Mouse (Mus musculus): ENCODE measurements at regions not wholly inside any gene's neighbourhood (a gene's known extent, or its start where the extent isn't known, plus 50 kb on each side); places are given as distances from the start of the nearest gene placed in this dataset.

- Histone ChIP-seq H3K27me3 (ENCODE audit: control insufficient read depth, insufficient read depth, low read length) (no peaks in the 10 kb centered on the region), H3K9ac (ENCODE audit: low read length) (no peak overlapping the region), H3K4me1 (ENCODE audit: control insufficient read depth, insufficient read depth, low read length) (no peaks in the 10 kb centered on the region), H3K4me2 (ENCODE audit: low read depth, low read length) (no peak overlapping the region), H3K9me3 (replicated peaks; ENCODE audit: control insufficient read depth, low read length) (no peaks in the 10 kb centered on the region), H3K27ac (ENCODE audit: low read length) (no peak overlapping the region), H3K4me3 (replicated peaks; ENCODE audit: low read length) (no peak overlapping the region), H3K36me3 (ENCODE audit: control insufficient read depth, insufficient read depth, low read length) (no peaks in the 10 kb centered on the region)
- 72% methylated on average over 17 of the region's 17 CpGs for WGBS
- no peak for ATAC-seq (ENCODE audit: insufficient read depth, low FRiP score)
Observed at GRCm38 (mm10) chr1:40967768-40968504, 162.5 kb downstream of the Tmem182 start.

GRCm38 (mm10) chr1:40983762-40984161 is 178.4 kb downstream of the Tmem182 start:
- no peak overlapping the region for H3K4me2 ChIP-seq (ENCODE audit: low read depth, low read length)
- H3K36me3 ChIP-seq (ENCODE audit: control insufficient read depth, insufficient read depth, low read length): no peaks in the 10 kb centered on the region
- H3K9ac ChIP-seq (ENCODE audit: low read length): no peak overlapping the region
- no peaks in the 10 kb centered on the region for H3K27me3 ChIP-seq (ENCODE audit: control insufficient read depth, insufficient read depth, low read length)
- no peak overlapping the region for H3K4me3 ChIP-seq (replicated peaks; ENCODE audit: low read length)
- no peaks in the 10 kb centered on the region for H3K4me1 ChIP-seq (ENCODE audit: control insufficient read depth, insufficient read depth, low read length)
- H3K27ac ChIP-seq (ENCODE audit: low read length): no peak overlapping the region
- WGBS: 44% methylated on average over 2 of the region's 2 CpGs
- H3K9me3 ChIP-seq (replicated peaks; ENCODE audit: control insufficient read depth, low read length): no peaks in the 10 kb centered on the region
- ATAC-seq (ENCODE audit: insufficient read depth, low FRiP score): no peak

GRCm38 (mm10) chr1:40993327-40993726 is 187.9 kb downstream of the Tmem182 start:
- no peak overlapping the region for H3K4me3 ChIP-seq (replicated peaks; ENCODE audit: low read length)
- no peaks in the 10 kb centered on the region for H3K4me1 ChIP-seq (ENCODE audit: control insufficient read depth, insufficient read depth, low read length)
- WGBS: 75% methylated on average over 4 of the region's 4 CpGs
- no peaks in the 10 kb centered on the region for H3K27me3 ChIP-seq (ENCODE audit: control insufficient read depth, insufficient read depth, low read length)
- H3K9ac ChIP-seq (ENCODE audit: low read length): no peak overlapping the region
- H3K4me2 ChIP-seq (ENCODE audit: low read depth, low read length): no peak overlapping the region
- no peak overlapping the region for H3K27ac ChIP-seq (ENCODE audit: low read length)
- H3K9me3 ChIP-seq (replicated peaks; ENCODE audit: control insufficient read depth, low read length): no peaks in the 10 kb centered on the region
- H3K36me3 ChIP-seq (ENCODE audit: control insufficient read depth, insufficient read depth, low read length): no peaks in the 10 kb centered on the region
- no peak for ATAC-seq (ENCODE audit: insufficient read depth, low FRiP score)

DNA sequence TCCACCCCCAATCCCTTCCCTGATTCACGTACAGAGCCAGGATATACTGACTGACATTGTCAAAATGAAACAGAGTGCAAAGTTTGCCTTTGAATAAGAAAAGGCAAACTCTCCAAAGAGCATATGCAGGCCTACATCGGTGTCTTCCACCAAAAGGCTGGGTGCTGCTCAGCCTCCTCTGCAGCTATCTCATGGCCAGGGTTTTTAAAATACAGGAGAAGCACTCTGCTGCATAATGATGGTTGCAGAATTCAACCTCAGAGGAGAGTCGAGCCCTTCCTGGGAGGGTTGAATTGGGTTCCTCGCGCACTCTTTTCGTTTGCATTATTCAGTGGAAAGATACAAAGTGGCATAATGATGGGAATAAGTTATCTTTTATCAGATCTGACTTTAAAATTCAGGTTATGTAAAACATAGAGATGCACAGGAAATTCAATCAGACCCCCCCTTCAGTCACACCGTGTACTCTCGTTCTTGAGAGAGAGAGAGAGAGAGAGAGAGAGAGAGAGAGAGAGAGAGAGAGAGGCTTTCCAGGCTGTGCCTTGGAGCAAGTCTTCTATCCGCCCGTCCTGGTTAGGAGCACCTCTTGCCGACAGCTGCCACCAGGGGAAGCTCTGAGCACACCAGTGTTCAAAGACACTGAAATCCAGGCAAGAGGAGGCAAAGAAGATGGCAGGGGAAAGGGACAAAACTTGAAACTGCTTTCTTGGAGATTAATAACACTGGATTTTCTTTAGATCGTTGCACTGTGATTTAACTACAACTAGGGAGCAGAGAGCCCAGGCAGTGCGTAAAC is 196.0 kb downstream of the Tmem182 start:
- no peaks in the 10 kb centered on the region for H3K27me3 ChIP-seq (ENCODE audit: control insufficient read depth, insufficient read depth, low read length)
- no peak overlapping the region for H3K27ac ChIP-seq (ENCODE audit: low read length)
- H3K4me1 ChIP-seq (ENCODE audit: control insufficient read depth, insufficient read depth, low read length): no peaks in the 10 kb centered on the region
- WGBS: 52% methylated on average over 13 of the region's 13 CpGs
- no peak overlapping the region for H3K9ac ChIP-seq (ENCODE audit: low read length)
- H3K4me3 ChIP-seq (replicated peaks; ENCODE audit: low read length): no peak overlapping the region
- no peak overlapping the region for H3K4me2 ChIP-seq (ENCODE audit: low read depth, low read length)
- ATAC-seq (ENCODE audit: insufficient read depth, low FRiP score): no peak
- H3K36me3 ChIP-seq (ENCODE audit: control insufficient read depth, insufficient read depth, low read length): no peaks in the 10 kb centered on the region
- no peaks in the 10 kb centered on the region for H3K9me3 ChIP-seq (replicated peaks; ENCODE audit: control insufficient read depth, low read length)

DNA sequence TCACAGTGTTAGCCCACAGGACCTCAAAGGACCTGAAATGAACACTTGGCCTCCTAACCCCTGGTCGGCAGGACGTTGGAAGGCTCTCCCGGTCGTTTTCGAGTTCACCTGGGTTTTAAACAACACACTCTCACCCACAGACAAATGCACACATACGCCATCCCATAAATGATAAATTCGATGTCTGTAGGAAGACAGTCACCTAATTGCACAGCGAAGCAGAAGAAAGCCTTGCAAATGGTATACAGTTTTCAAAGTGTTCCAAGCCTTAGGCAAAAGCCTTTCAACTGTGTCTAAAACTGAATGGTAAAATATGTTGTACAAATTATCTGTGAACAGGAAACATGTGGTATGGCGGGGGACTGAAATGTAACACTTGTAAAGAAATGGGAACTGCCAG is 196.6 kb downstream of the Tmem182 start:
- Histone ChIP-seq H3K27ac (ENCODE audit: low read length) (no peak overlapping the region), H3K4me2 (ENCODE audit: low read depth, low read length) (no peak overlapping the region), H3K9me3 (replicated peaks; ENCODE audit: control insufficient read depth, low read length) (no peaks in the 10 kb centered on the region), H3K4me3 (replicated peaks; ENCODE audit: low read length) (no peak overlapping the region), H3K4me1 (ENCODE audit: control insufficient read depth, insufficient read depth, low read length) (no peaks in the 10 kb centered on the region), H3K36me3 (ENCODE audit: control insufficient read depth, insufficient read depth, low read length) (no peaks in the 10 kb centered on the region), H3K9ac (ENCODE audit: low read length) (no peak overlapping the region), H3K27me3 (ENCODE audit: control insufficient read depth, insufficient read depth, low read length) (no peaks in the 10 kb centered on the region)
- 53% methylated on average over 9 of the region's 9 CpGs for WGBS
- no peak for ATAC-seq (ENCODE audit: insufficient read depth, low FRiP score)

- Histone ChIP-seq H3K4me1 (ENCODE audit: control insufficient read depth, insufficient read depth, low read length) (no peaks in the 10 kb centered on the region), H3K9ac (ENCODE audit: low read length) (no peak overlapping the region), H3K4me3 (replicated peaks; ENCODE audit: low read length) (no peak overlapping the region), H3K4me2 (ENCODE audit: low read depth, low read length) (no peak overlapping the region), H3K9me3 (replicated peaks; ENCODE audit: control insufficient read depth, low read length) (no peaks in the 10 kb centered on the region), H3K36me3 (ENCODE audit: control insufficient read depth, insufficient read depth, low read length) (no peaks in the 10 kb centered on the region), H3K27ac (ENCODE audit: low read length) (no peak overlapping the region), H3K27me3 (ENCODE audit: control insufficient read depth, insufficient read depth, low read length) (no peaks in the 10 kb centered on the region)
- no peak for ATAC-seq (ENCODE audit: insufficient read depth, low FRiP score)
- WGBS: 78% methylated on average over 4 of the region's 4 CpGs
Observed at GRCm38 (mm10) chr1:41026943-41027342, 221.5 kb downstream of the Tmem182 start.

DNA sequence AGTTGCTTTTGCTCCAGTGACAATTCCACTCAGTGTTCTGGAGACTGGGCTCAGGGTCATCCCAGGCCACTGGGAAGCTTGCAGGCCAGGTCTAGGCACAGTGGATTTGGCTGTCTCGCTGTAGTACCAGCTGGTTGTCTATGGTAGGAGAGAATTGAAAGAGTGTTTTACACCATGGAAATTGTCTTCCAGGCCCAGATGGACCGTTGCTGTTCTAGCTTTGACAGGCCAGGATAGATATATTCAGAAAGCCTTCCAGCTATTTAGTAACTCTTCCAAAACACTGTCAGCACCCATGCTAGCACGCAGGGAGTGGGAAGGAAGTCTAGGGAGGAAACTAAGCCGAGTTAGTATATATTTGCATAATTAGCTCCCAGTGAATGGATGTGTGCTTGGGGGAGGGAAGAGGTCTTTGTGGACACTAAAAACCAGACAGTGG is 222.2 kb downstream of the Tmem182 start:
- 53% methylated on average over 4 of the region's 4 CpGs for WGBS
- no peak overlapping the region for H3K9ac ChIP-seq (ENCODE audit: low read length)
- ATAC-seq (ENCODE audit: insufficient read depth, low FRiP score): no peak

GRCm38 (mm10) chr1:41028021-41028420 is 222.6 kb downstream of the Tmem182 start:
- 70% methylated on average over 2 of the region's 2 CpGs for WGBS

More for the DNA sequence above, 222.2 kb downstream of the Tmem182 start:
- H3K27me3 ChIP-seq (ENCODE audit: control insufficient read depth, insufficient read depth, low read length): no peaks in the 10 kb centered on the region
- H3K4me1 ChIP-seq (ENCODE audit: control insufficient read depth, insufficient read depth, low read length): no peaks in the 10 kb centered on the region
- no peaks in the 10 kb centered on the region for H3K36me3 ChIP-seq (ENCODE audit: control insufficient read depth, insufficient read depth, low read length)
- H3K4me2 ChIP-seq (ENCODE audit: low read depth, low read length): no peak overlapping the region
- no peak overlapping the region for H3K27ac ChIP-seq (ENCODE audit: low read length)
- H3K4me3 ChIP-seq (replicated peaks; ENCODE audit: low read length): no peak overlapping the region
- no peaks in the 10 kb centered on the region for H3K9me3 ChIP-seq (replicated peaks; ENCODE audit: control insufficient read depth, low read length)

GRCm38 (mm10) chr1:41035085-41035880 is 229.9 kb downstream of the Tmem182 start:
- Histone ChIP-seq H3K9ac (ENCODE audit: low read length) (no peak overlapping the region), H3K4me1 (ENCODE audit: control insufficient read depth, insufficient read depth, low read length) (no peaks in the 10 kb centered on the region), H3K36me3 (ENCODE audit: control insufficient read depth, insufficient read depth, low read length) (no peaks in the 10 kb centered on the region), H3K9me3 (replicated peaks; ENCODE audit: control insufficient read depth, low read length) (0 out of 2 replicates have a peak, but pooled peaks cover 3% of the 10 kb centered on the region), H3K27ac (ENCODE audit: low read length) (no peak overlapping the region), H3K27me3 (ENCODE audit: control insufficient read depth, insufficient read depth, low read length) (no peaks in the 10 kb centered on the region), H3K4me2 (ENCODE audit: low read depth, low read length) (no peak overlapping the region), H3K4me3 (replicated peaks; ENCODE audit: low read length) (no peak overlapping the region)
- WGBS: 60% methylated on average over 22 of the region's 22 CpGs
- ATAC-seq (ENCODE audit: insufficient read depth, low FRiP score): no peak

More at GRCm38 (mm10) chr1:41028021-41028420, 222.6 kb downstream of the Tmem182 start:
- Histone ChIP-seq H3K9ac (ENCODE audit: low read length) (no peak overlapping the region), H3K4me1 (ENCODE audit: control insufficient read depth, insufficient read depth, low read length) (no peaks in the 10 kb centered on the region), H3K36me3 (ENCODE audit: control insufficient read depth, insufficient read depth, low read length) (no peaks in the 10 kb centered on the region), H3K9me3 (replicated peaks; ENCODE audit: control insufficient read depth, low read length) (no peaks in the 10 kb centered on the region), H3K27me3 (ENCODE audit: control insufficient read depth, insufficient read depth, low read length) (no peaks in the 10 kb centered on the region), H3K4me2 (ENCODE audit: low read depth, low read length) (no peak overlapping the region), H3K27ac (ENCODE audit: low read length) (no peak overlapping the region), H3K4me3 (replicated peaks; ENCODE audit: low read length) (no peak overlapping the region)
- ATAC-seq (ENCODE audit: insufficient read depth, low FRiP score): no peak

All from stomach, embryonic 16.5 days (tissue).